Mouse (Mus musculus) retina, embryonic 14.5 days (tissue): ENCODE results near the gene Ube2r2.

Experiments
- DNase-seq: peaks from one replicate; pipeline ENCODE4 v3.0.0-alpha.2; 2015; ENCODE audit warnings: low spot score

The Ube2r2 gene

DNA sequence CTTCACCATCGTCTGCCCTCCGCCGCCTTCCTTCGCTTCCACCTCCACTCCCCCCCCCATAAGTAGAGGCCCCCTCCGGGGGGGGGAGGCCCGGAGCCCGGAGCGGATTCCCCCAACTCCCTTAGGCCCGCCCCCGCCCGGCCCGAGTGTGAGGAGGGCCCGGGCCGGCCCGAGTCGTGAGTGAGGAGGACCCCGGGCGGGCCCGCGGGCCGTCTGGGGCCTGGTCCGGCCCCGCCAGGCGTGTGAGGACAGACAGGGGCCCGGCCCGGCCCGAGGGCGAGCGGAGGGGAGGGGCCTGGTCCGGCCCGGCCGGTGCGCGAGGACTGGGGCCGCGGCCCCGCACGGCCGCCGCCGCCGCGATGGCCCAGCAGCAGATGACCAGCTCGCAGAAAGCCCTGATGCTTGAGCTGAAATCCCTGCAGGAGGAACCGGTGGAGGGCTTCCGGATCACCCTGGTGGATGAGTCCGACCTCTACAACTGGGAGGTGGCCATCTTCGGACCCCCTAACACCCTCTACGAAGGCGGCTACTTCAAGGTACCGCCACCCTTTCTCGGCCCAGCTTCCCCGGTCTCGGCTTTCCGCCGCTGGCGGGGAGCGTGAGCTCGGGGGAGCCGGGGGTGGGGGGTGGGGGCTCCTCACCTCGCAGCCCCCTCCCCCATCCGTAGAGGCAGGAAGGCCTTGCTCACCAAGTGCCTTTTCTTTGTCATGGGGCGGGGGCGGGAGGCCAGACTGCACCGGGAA, at the start of gene Ube2r2:
Gene Ube2r2 (plus strand): TSS at position 33 of the 743 bp plus-strand sequence.
- peak; percentile 73 for DNase-seq

- no peak for DNase-seq
Observed at GRCm38 (mm10) chr4:41086947-41087346, 48.6 kb upstream of the Ube2r2 start.

GRCm38 (mm10) chr4:41087459-41088298, 47.9 kb upstream of the Ube2r2 start:
- no peak for DNase-seq

GRCm38 (mm10) chr4:41089189-41089588, 46.4 kb upstream of the Ube2r2 start:
- no peak for DNase-seq

DNA sequence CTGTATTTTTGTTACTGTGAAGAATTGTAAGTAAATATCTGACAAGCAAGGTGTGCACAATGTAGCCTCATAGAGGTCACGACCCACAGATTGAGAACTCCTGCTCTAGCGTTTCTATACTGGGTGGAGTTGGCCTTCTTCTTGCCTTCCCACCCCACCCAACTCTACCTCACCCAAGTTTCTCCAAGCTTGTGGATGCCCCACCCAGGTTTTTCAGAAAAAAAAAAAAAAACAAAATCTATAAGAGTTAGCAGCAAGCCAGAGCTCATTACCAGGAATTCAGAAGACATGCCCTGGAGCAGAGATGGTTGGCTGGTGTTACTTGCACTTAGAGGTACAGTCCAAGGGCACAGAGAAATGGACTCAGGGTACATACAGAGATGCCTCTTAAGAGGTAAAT, 45.8 kb upstream of the Ube2r2 start:
- no peak for DNase-seq

DNA sequence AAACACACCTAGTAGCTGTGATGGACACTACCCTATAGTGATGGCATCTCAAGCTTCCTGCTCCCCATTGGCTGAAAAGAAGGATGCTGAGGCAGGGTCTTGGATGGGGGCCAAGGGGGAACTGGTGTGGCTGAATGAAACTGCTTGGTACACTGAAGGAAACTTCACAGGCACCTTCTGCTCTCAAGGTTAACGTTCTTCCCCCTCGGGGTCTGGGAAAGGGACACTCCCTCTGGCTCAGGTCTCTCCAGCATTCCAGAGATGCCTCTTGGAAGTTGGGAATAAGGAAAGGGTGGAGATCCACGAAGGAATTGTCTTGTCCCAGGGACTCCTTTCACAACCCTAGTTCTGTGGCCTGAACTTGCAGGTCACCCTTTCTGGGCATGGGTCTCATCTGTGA, 44.2 kb upstream of the Ube2r2 start:
- DNase-seq, result no peak

- DNase-seq, result no peak
Observed at GRCm38 (mm10) chr4:41092958-41093357, 42.6 kb upstream of the Ube2r2 start.

DNA sequence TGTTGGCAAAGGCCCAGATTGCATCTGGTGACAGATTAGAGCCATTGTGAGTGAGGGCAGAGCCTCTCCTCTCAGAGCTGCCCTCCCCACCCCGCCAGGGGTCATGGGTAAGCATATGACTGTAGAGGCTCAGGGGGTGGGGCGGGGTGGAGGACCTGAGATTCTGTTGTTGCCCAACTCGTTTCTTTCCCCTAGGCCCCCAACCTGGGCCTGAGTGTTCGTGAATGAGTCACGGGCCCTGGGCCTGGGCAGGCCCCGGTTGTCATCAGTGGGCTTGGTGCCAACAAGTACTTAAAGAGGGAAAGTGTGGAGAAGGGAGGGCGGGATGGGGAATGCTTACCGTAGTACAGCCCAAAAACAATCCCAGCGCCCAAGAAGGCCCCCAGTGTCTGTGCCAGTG, 41.2 kb upstream of the Ube2r2 start:
- no peak for DNase-seq

DNA sequence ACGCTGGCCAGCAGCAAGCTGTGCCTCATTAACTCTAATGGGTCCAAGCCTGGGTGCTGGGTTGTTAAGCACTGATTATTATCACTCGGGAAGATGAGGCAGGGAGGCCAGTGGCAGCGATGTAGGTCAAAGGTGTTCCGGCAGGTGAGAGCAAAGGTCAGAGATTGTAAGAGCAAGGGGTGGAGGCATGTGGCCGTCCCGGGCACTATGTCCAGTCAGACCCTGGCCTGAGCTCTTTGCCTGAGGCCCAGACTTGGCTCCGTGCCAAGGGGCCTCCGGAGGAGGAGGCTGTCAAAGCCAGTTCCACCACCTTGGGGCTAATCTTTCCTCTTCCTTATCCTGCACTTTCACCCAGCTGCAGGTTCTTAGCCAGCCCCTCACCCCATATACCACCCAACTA, 39.4 kb upstream of the Ube2r2 start:
- DNase-seq, result peak; percentile 17

GRCm38 (mm10) chr4:41096794-41097193, 38.7 kb upstream of the Ube2r2 start:
- no peak for DNase-seq

- no peak for DNase-seq
Observed at GRCm38 (mm10) chr4:41097381-41097780, 38.2 kb upstream of the Ube2r2 start.

- peak; percentile 58 for DNase-seq
Observed at GRCm38 (mm10) chr4:41097871-41098576, 37.5 kb upstream of the Ube2r2 start, which contains the start of gene Aqp3. Aqp3 (minus strand) TSS chr4:41098183.

DNA sequence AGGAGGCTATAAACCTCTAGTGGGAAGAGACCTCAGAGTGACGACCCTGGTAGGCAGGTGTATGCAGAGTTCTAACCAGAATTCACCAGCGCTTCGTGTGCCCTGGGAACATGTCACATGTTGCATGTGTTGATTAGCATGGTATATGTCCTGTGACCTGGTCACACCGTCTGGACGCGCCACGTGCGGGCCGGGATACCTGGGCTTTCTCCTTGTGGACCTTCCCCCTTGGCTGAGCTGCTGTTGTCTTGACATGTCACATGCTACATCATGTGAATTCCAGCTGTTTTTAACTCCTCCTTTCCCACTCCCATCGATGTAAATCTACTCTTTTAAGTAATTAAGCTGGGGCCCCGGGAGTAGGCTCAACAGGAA, 37.0 kb upstream of the Ube2r2 start:
- peak; percentile 32 for DNase-seq

DNA sequence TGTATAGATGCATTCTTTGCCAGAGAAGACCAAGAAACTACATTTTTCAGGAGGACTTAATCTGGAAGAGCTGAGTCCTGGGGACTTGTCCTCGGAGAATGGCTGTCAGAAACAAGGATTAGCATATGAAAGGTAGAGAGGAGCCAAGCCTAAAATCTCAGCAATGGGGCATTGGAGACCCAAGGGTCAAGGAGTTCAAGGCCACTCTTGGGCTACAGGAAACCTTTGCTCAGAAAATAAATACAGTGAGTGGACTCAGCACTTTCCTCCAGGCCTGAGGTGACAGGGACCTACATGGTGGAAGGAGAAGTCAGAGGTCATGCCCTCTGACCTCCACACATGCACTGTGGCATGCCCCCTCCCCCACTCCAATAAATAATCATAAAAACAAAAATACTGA, 34.6 kb upstream of the Ube2r2 start:
- DNase-seq, result no peak

DNA sequence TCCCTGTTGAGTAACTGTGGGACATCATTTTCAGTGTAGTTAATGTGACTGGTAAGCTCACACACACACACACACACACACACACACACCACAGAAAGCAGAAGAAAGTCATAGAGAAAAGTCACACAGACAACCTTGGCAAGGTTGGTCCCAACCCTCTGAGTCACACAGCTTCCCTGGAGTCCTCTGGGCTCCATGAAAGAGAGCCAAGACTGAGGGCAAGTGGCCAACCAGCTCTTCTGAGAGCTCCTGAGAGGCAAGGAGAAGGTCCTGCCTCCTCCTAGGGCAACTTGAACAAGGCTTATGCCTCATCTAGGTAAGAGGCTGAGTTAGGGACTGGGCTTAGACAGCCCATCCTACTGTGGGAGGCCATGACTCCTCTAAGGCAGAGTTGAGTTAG, 32.6 kb upstream of the Ube2r2 start:
- no peak for DNase-seq

DNA sequence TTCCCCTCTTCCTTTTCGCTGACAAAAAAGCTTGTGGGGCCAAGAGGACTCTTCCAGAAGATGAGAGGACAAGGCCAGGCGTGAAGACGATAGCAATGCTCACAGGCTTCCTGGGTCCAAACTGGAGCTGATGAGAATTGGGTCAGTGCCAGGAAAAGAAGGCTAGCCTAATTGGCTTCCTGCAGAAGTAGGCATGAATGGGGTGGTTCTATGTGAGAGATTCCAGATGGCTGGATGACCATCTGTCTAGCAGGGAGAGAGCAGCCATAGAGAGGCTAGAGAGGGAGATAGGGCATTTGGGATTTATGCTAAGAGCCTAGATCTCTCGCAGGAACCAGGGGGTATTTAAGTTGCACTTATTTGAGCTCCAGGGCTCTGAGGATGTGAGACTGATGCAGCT, 28.1 kb upstream of the Ube2r2 start:
- peak; percentile 25 for DNase-seq

DNA sequence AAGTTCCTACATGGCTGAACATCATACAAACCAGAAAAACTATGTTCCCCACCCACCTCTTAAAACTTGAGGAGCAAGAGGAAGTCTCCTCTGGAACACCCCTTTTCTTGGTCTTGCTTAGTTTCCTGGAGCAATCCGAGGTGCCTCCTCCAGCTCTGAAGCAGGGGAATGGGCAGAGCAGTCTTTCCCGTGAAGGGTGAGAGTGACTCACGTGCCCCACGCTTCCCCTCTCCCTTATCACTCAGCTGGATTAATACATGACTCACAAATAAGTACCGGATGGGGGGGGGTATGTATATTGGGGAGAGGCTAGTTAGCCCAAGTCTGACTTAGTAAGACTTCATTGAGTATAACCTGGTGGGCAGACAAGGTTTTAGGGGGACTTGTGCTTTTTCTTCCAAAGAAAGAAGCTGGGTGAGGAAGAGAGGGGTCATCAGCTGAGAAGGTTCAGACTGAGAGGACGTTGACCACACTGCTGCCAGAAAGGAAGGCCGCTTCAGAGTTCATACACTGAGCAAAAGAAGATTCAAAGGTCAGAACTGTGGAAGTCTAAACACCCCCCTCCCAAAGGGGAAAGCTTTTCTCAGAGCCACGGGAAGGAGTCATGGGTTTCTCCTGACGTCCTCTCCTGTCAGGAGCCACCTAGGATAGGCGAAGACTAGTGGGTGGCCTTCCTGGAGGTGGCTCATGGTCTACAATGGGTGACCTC, 26.7 kb upstream of the Ube2r2 start:
- no peak for DNase-seq

DNA sequence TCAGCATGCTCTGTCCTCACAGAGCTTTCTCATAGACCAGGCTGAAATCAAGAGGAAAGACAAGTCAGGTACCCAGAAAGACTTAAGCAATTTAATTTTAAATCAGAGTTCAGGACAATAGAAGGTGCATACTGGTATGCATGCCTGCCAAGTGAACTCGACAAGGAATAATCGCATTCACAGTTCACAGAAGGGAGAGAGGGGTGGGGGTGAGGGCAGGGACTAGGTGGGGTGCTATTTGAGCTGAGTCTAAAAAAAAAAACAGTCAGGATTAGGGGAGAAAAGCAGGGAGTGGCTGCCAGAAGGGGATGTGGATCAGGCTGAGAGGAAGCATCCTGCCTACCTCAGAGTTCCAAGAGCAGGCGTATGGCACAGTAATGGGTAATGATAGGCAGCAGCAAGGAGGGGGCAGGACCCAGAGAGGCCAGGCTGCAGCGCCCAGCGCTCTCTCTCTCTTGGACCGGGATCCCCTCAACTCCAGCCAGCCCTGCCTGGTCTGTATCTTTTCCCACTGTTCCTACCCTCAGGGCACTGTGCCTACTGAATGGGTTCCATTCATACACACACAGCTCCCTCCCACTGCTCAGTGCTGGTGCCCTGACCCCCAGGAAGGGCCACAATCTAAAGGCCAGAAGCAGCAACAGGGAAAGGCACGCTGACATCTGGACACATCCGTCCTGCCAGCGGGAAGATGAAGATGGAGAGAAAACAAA, 21.0 kb upstream of the Ube2r2 start:
- no peak for DNase-seq

DNA sequence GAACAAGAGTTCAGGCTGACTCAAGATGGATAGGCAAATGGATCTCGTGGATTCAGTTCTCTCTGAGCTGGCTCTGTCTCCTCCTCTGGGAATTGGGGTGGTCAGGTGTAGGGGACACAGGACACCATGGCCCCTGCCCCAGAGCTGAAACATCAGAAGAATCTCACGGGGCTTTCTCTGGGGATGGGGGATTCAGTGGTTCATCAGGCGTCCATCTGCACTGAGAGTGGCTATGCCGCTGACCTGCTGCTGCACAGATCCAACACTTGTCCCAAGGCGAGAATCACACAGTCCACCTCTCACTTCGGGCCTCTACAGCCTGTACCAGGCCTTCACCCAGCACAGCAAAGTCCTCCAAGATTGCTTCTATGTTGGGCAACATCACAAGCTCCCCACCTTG, 20.5 kb upstream of the Ube2r2 start:
- DNase-seq, result no peak

GRCm38 (mm10) chr4:41115793-41116192, 19.8 kb upstream of the Ube2r2 start:
- no peak for DNase-seq

DNA sequence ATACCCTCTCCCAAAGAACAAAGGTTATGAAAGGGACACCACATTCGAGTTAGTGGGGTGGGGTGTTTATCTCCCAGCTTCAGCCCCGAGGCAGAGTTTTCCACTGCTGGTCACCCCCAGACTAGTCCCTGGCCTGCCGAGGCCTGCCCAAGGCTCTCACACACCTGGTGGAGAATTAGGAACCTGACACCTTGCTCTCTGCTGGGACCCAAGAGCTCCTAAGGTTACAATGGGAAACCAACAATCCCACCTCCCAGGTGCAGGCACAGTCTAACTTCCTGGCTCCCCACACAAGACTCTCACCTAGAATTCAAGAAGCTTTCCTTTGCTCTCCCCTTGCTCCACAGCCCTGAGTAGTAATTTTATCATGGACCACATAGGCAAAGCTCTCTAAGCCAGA, 18.7 kb upstream of the Ube2r2 start:
- no peak for DNase-seq
